Mouse (Mus musculus) midbrain, embryonic 15.5 days (tissue): Measurements from ENCODE around the gene Hist2h2bb. TPM values are rescaled to one million over a fixed set of nuclear protein-coding genes. Genes with fewer than 3 reads are reported as not detected.
"Not testable (repeated sequence)": the region's sequence is repeated elsewhere in the genome, so short reads cannot be mapped to it uniquely, and the experiment has no call there.

Experiments used
- ATAC-seq: fragments of 200-750 bp; cut with Nextera tagmentation; replicated peaks from 2 replicates; pipeline ENCODE4 v1.8.0; 2017; ENCODE audit warnings: moderate TSS enrichment
- H3K27ac ChIP-seq: fragments of 300-500 bp; sonication (generic); 2 replicates; pipeline ENCODE4 v1.5.1; 2015; ENCODE audit warnings: mild to moderate bottlenecking, inconsistent platforms
- H3K27me3 ChIP-seq: fragments of 300-500 bp; sonication (generic); replicated peaks from 2 replicates; pipeline ENCODE4 v1.6.1; 2015; ENCODE audit warnings: inconsistent platforms
- H3K36me3 ChIP-seq: fragments of 300-500 bp; sonication (generic); replicated peaks from 2 replicates; pipeline ENCODE4 v1.6.1; 2015; ENCODE audit warnings: inconsistent platforms
- H3K4me1 ChIP-seq: fragments of 300-500 bp; sonication (generic); 2 replicates; pipeline ENCODE4 v1.6.1; 2015; ENCODE audit warnings: inconsistent platforms
- H3K4me2 ChIP-seq: fragments of 300-500 bp; sonication (generic); 2 replicates; pipeline ENCODE4 v1.6.1; 2015; ENCODE audit warnings: inconsistent platforms, mild to moderate bottlenecking, moderate library complexity
- H3K4me3 ChIP-seq: fragments of 300-500 bp; sonication (generic); 2 replicates; pipeline ENCODE4 v1.5.1; 2015; ENCODE audit warnings: mild to moderate bottlenecking, inconsistent platforms
- H3K9ac ChIP-seq: fragments of 300-500 bp; sonication (generic); 2 replicates; pipeline ENCODE4 v1.6.1; 2015; ENCODE audit warnings: mild to moderate bottlenecking, inconsistent platforms
- H3K9me3 ChIP-seq: fragments of 300-500 bp; sonication (generic); 2 replicates; pipeline ENCODE4 v1.6.1; 2016; ENCODE audit warnings: inconsistent platforms
- WGBS: fragments of 180-500 bp; shearing (Covaris S2); methylation state at CpG from one replicate; pipeline ENCODE4 v1.1.7; 2015; ENCODE audit warnings: mixed read lengths; 5-methylcytosine and 5-hydroxymethylcytosine counted together
- polyA plus RNA-seq: library from polyadenylated mRNA; unstranded; fragments of >200 nt; fragmentation: Nextera tagmentation; extraction: Ambion mirVana; gene quantifications from 2 replicates; pipeline ENCODE4 v1.2.1, GENCODE M21; 2015

Hist2h2bb gene
- polyA plus RNA-seq, 1 experiment from 2014 or later: 1.9 TPM

- H3K36me3 ChIP-seq, H3K9me3 ChIP-seq, H3K27me3 ChIP-seq: not testable (repeated sequence)
- Histone ChIP-seq H3K4me1 (peaks cover 20% of the 10 kb centered on the region), H3K4me2 (peak within 1 kb of the TSS; percentile 67), H3K27ac (peak within 1 kb of the TSS; percentile 98), H3K9ac (peak within 1 kb of the TSS; percentile 75), H3K4me3 (peak within 1 kb of the TSS; percentile 53)
- under 1% methylated on average over 37 of the region's 88 CpGs for WGBS
- peak; percentile 93 for ATAC-seq
Observed at GRCm38 (mm10) chr3:96245003-96245886, 24.3 kb upstream of the Hist2h2bb start, which contains the start of gene Hist2h2aa1. TSS of gene Hist2h2aa1 (plus strand) at chr3:96245497.

- not testable (repeated sequence) for H3K9ac ChIP-seq, H3K9me3 ChIP-seq, H3K27me3 ChIP-seq, H3K36me3 ChIP-seq
- Histone ChIP-seq H3K4me1 (peaks cover 16% of the 10 kb centered on the region), H3K4me3 (peak overlapping the region; percentile 36), H3K27ac (peak overlapping the region; percentile 76; the same call in 1 of the 2 replicates), H3K4me2 (peak overlapping the region; percentile 41)
- WGBS: 0% methylated on average over 12 of the region's 21 CpGs
- peak; percentile 60; the same call in 1 of the 2 replicates for ATAC-seq
Observed at GRCm38 (mm10) chr3:96246018-96246417, 23.5 kb upstream of the Hist2h2bb start.

GRCm38 (mm10) chr3:96246427-96246856, 23.1 kb upstream of the Hist2h2bb start, which contains the start of gene Hist2h3c1:
TSS of gene Hist2h3c1 (plus strand) at chr3:96246685.
- Histone ChIP-seq H3K4me2 (peak within 1 kb of the TSS; percentile 42), H3K4me1 (peaks cover 15% of the 10 kb centered on the region), H3K4me3 (peak within 1 kb of the TSS; percentile 36), H3K27ac (peak within 1 kb of the TSS; percentile 76; the same call in 1 of the 2 replicates)
- H3K27me3 ChIP-seq, H3K36me3 ChIP-seq, H3K9me3 ChIP-seq, H3K9ac ChIP-seq: not testable (repeated sequence)
- WGBS: 0% methylated on average over 14 of the region's 47 CpGs
- ATAC-seq: peak; percentile 90

- Histone ChIP-seq H3K27ac (no peak overlapping the region), H3K9ac (no peak overlapping the region)
- WGBS: 5% methylated on average over 11 of the region's 11 CpGs
Observed at GRCm38 (mm10) chr3:96247356-96248140, 22.0 kb upstream of the Hist2h2bb start.

GRCm38 (mm10) chr3:96248141-96249033, 21.2 kb upstream of the Hist2h2bb start:
- H3K4me3 ChIP-seq: no peak overlapping the region
- no peak overlapping the region for H3K27ac ChIP-seq
- peaks cover 15% of the 10 kb centered on the region for H3K4me1 ChIP-seq
- peak overlapping the region; percentile 42; the same call in 1 of the 2 replicates for H3K4me2 ChIP-seq
- H3K27me3 ChIP-seq: no peaks in the 10 kb centered on the region
- 53% methylated on average over 6 of the region's 6 CpGs for WGBS
- H3K36me3 ChIP-seq: no peaks in the 10 kb centered on the region
- no peaks in the 10 kb centered on the region for H3K9me3 ChIP-seq
- ATAC-seq: no peak
- no peak overlapping the region for H3K9ac ChIP-seq

More at GRCm38 (mm10) chr3:96247356-96248140, 22.0 kb upstream of the Hist2h2bb start:
- no peaks in the 10 kb centered on the region for H3K9me3 ChIP-seq
- no peaks in the 10 kb centered on the region for H3K27me3 ChIP-seq
- peaks cover 15% of the 10 kb centered on the region for H3K4me1 ChIP-seq
- ATAC-seq: no peak
- H3K4me3 ChIP-seq: peak overlapping the region; percentile 22
- H3K4me2 ChIP-seq: peak overlapping the region; percentile 42
- H3K36me3 ChIP-seq: no peaks in the 10 kb centered on the region

- no peak for ATAC-seq
- Histone ChIP-seq H3K36me3 (no peaks in the 10 kb centered on the region), H3K4me1 (peaks cover 13% of the 10 kb centered on the region), H3K9ac (no peak overlapping the region), H3K4me2 (no peak overlapping the region), H3K9me3 (no peaks in the 10 kb centered on the region), H3K4me3 (no peak overlapping the region), H3K27ac (no peak overlapping the region), H3K27me3 (no peaks in the 10 kb centered on the region)
- 54% methylated on average over 4 of the region's 4 CpGs for WGBS
Observed at GRCm38 (mm10) chr3:96249034-96249345, 20.6 kb upstream of the Hist2h2bb start.

- Histone ChIP-seq H3K27me3 (no peaks in the 10 kb centered on the region), H3K4me1 (peaks cover 4% of the 10 kb centered on the region), H3K4me3 (no peak overlapping the region), H3K4me2 (no peak overlapping the region), H3K9me3 (no peaks in the 10 kb centered on the region), H3K9ac (no peak overlapping the region), H3K36me3 (no peaks in the 10 kb centered on the region), H3K27ac (no peak overlapping the region)
- no peak for ATAC-seq
- 92% methylated on average over 3 of the region's 3 CpGs for WGBS
Observed at GRCm38 (mm10) chr3:96250890-96251289, 18.7 kb upstream of the Hist2h2bb start.

GRCm38 (mm10) chr3:96251787-96252186, 17.8 kb upstream of the Hist2h2bb start:
- Histone ChIP-seq H3K27me3 (no peaks in the 10 kb centered on the region), H3K36me3 (no peaks in the 10 kb centered on the region), H3K9me3 (no peaks in the 10 kb centered on the region), H3K4me2 (no peak overlapping the region), H3K27ac (no peak overlapping the region), H3K4me3 (no peak overlapping the region), H3K4me1 (peaks cover 4% of the 10 kb centered on the region), H3K9ac (no peak overlapping the region)
- ATAC-seq: no peak
- 92% methylated on average over 3 of the region's 3 CpGs for WGBS

GRCm38 (mm10) chr3:96254683-96255355, 14.7 kb upstream of the Hist2h2bb start:
- H3K27me3 ChIP-seq: no peaks in the 10 kb centered on the region
- WGBS: 49% methylated on average over 10 of the region's 10 CpGs
- H3K9ac ChIP-seq: no peak overlapping the region
- H3K4me1 ChIP-seq: no peaks in the 10 kb centered on the region
- H3K4me3 ChIP-seq: no peak overlapping the region
- no peak overlapping the region for H3K4me2 ChIP-seq
- no peaks in the 10 kb centered on the region for H3K36me3 ChIP-seq
- H3K9me3 ChIP-seq: no peaks in the 10 kb centered on the region
- no peak overlapping the region for H3K27ac ChIP-seq
- no peak for ATAC-seq

GRCm38 (mm10) chr3:96255926-96256593, 13.5 kb upstream of the Hist2h2bb start:
- Histone ChIP-seq H3K4me3 (no peak overlapping the region), H3K9me3 (no peaks in the 10 kb centered on the region), H3K27me3 (no peaks in the 10 kb centered on the region), H3K4me2 (no peak overlapping the region), H3K36me3 (no peaks in the 10 kb centered on the region), H3K4me1 (peaks cover under 1% of the 10 kb centered on the region; the same call in 1 of the 2 replicates), H3K9ac (no peak overlapping the region), H3K27ac (no peak overlapping the region)
- 84% methylated on average over 5 of the region's 5 CpGs for WGBS
- no peak for ATAC-seq

GRCm38 (mm10) chr3:96257190-96257589, 12.4 kb upstream of the Hist2h2bb start:
- Histone ChIP-seq H3K27me3 (no peaks in the 10 kb centered on the region), H3K27ac (no peak overlapping the region), H3K4me1 (peaks cover 12% of the 10 kb centered on the region), H3K9ac (no peak overlapping the region), H3K4me2 (no peak overlapping the region), H3K36me3 (no peaks in the 10 kb centered on the region), H3K4me3 (no peak overlapping the region), H3K9me3 (no peaks in the 10 kb centered on the region)
- 83% methylated on average over 3 of the region's 3 CpGs for WGBS
- ATAC-seq: no peak
